Mouse (Mus musculus) forebrain, embryonic 13.5 days (tissue): ENCODE data around the gene Arntl. TPM values are rescaled to one million over a fixed set of nuclear protein-coding genes. Genes with fewer than 3 reads are reported as not detected.

ENCODE experiments used
- ATAC-seq: fragments of 200-750 bp; cut with Nextera tagmentation; 2 replicates; pipeline ENCODE4 v1.8.0; 2017
- H3K27ac ChIP-seq: fragments of 300-500 bp; sonication (generic); 2 replicates; pipeline ENCODE4 v1.5.1; 2015; ENCODE audit warnings: inconsistent platforms, mild to moderate bottlenecking, moderate library complexity
- H3K27me3 ChIP-seq: fragments of 300-500 bp; sonication (generic); 2 replicates; pipeline ENCODE4 v1.6.1; 2015; ENCODE audit warnings: mild to moderate bottlenecking, inconsistent platforms
- H3K36me3 ChIP-seq: fragments of 300-500 bp; sonication (generic); 2 replicates; pipeline ENCODE4 v1.6.1; 2015; ENCODE audit warnings: mild to moderate bottlenecking, inconsistent platforms; ENCODE audit not compliant: poor library complexity, severe bottlenecking
- H3K4me1 ChIP-seq: fragments of 300-500 bp; sonication (generic); 2 replicates; pipeline ENCODE4 v1.6.1; 2015; ENCODE audit warnings: inconsistent platforms
- H3K4me2 ChIP-seq: fragments of 300-500 bp; sonication (generic); 2 replicates; pipeline ENCODE4 v1.6.1; 2015; ENCODE audit warnings: inconsistent platforms, mild to moderate bottlenecking, moderate library complexity
- H3K4me3 ChIP-seq: fragments of 300-500 bp; sonication (generic); 2 replicates; pipeline ENCODE4 v1.5.1; 2015; ENCODE audit warnings: mild to moderate bottlenecking, inconsistent platforms
- H3K9ac ChIP-seq: fragments of 300-500 bp; sonication (generic); 2 replicates; pipeline ENCODE4 v1.6.1; 2015; ENCODE audit warnings: mild to moderate bottlenecking, inconsistent platforms
- H3K9me3 ChIP-seq: fragments of 300-500 bp; sonication (generic); replicated peaks from 2 replicates; pipeline ENCODE4 v1.6.1; 2016; ENCODE audit warnings: inconsistent platforms
- WGBS: fragments of 180-500 bp; shearing (Covaris S2); methylation state at CpG from one replicate; pipeline ENCODE4 v1.1.7; 2015; 5-methylcytosine and 5-hydroxymethylcytosine counted together
- polyA plus RNA-seq: library from polyadenylated mRNA; unstranded; fragments of >200 nt; fragmentation: Nextera tagmentation; extraction: Ambion mirVana; gene quantifications from 2 replicates; pipeline ENCODE4 v1.2.1, GENCODE M21; 2015

Gene Arntl
- polyA plus RNA-seq, 1 experiment from 2014 or later = 10.1 TPM

DNA sequence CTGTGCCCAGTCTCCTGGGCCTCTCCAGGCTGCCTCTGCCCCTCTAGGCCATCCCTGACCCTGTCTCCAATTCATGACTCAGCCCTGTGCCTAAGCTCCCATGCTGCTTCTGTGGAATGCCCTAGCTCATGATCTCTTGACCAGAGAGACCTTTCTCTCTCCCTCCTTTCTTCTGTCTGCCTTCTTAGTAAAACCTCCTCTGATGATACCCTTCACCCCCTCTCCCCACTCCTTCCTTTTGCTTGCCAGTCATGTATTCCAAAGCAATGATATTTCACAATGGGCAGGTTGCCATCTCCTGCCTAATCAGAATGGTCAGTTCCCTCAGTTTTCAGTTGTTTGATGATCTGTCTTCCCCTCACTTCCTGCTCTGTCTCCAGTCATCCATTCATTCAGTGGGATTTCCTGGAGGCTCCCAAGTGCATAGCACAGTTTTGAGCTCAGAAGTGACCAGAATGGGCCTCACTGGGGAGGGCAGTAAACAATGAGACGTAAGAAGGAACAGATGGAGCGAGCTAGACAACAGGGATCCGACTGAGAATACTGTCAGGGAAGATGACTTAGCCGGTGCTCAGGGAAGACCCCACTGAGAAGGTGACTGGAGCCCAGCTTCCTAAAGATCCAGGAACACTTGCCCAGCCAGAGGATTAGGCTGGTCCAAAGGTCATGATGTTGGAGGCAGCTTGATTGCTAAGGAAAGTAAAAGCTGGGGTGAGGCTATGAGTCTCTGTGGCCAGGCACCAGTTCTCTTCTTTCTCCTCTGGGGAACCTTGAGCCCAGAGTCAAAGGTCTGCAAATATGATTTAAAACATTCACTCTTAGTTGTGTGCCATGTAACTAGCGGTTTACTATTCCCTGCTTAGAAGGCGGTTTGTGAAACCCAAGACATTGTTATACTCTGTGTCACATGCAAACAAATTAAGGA lies 7.2 kb downstream of the Arntl start:
- no peak for ATAC-seq
- peaks cover 29% of the 10 kb centered on the region for H3K27me3 ChIP-seq
- peaks cover 21% of the 10 kb centered on the region for H3K4me1 ChIP-seq
- H3K36me3 ChIP-seq = no peaks in the 10 kb centered on the region
- H3K4me2 ChIP-seq = no peak overlapping the region
- no peak overlapping the region for H3K4me3 ChIP-seq
- 45% methylated on average over 6 of the region's 6 CpGs for WGBS
- no peaks in the 10 kb centered on the region for H3K9me3 ChIP-seq
- no peak overlapping the region for H3K27ac ChIP-seq
- no peak overlapping the region for H3K9ac ChIP-seq

DNA sequence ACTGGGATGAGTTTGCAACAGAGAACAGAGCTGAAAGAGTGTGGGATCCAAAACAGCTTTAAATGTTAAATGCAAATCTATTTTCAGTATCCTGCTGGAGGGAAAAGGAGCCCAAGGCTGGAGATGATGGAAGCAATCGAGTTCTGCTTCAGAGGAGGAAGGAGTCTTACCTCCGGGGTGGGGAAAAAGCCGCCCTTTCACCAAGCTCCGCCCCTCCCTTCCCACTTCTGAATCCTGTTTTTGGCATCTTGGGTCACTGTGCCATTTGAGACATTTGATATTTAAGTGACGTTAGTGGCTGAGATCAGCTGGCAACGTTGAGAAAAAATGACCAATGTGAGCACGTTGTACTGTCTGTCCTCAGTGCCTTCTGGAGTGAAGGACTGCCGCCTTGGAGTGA lies 8.9 kb downstream of the Arntl start:
- Histone ChIP-seq H3K9ac (no peak overlapping the region), H3K9me3 (no peaks in the 10 kb centered on the region), H3K4me3 (no peak overlapping the region), H3K4me1 (peaks cover 26% of the 10 kb centered on the region), H3K27me3 (peaks cover 12% of the 10 kb centered on the region), H3K4me2 (no peak overlapping the region), H3K36me3 (no peaks in the 10 kb centered on the region), H3K27ac (no peak overlapping the region)
- ATAC-seq = no peak
- 72% methylated on average over 8 of the region's 8 CpGs for WGBS

DNA sequence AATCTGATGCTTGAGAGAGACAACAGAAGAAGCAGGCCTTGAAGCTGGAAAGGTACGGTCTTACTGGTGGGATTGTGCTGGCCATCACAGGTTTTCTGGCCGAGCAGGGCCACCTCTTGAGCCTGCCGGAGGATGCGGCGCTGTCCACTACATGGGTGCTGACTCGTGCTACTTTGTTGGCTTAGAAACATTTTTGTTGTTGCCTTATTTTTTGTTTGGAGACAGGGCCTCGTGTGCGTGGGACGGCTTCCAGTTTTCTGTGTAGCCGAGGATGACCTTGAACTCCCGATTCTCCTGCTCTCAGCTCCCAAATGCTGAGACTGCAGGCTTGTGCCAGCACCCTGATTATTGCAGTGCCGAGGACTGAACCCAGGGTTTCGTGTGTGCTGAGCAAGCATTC lies 12.2 kb downstream of the Arntl start:
- H3K27me3 ChIP-seq = no peaks in the 10 kb centered on the region
- no peaks in the 10 kb centered on the region for H3K9me3 ChIP-seq
- 73% methylated on average over 13 of the region's 13 CpGs for WGBS

DNA sequence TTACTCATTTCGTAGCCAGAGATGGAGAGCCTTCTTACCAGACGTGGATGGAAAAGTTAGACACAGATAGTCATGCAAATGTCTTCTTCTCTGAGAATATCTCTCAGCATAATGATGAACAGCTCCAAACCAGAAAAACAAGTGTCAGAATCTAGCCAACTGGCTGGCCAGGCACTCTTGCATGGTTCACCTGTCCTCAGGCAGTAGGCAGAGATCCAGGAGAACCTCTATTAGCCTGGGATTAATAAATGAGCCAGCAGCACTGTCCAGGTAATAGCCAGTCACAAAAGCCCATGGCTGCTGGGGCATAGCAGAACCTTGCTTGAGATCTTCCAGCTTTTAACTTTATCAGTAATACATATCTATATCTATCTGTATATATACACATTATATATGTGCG lies 12.6 kb downstream of the Arntl start:
- Histone ChIP-seq H3K27ac (no peak overlapping the region), H3K4me3 (no peak overlapping the region), H3K9ac (no peak overlapping the region), H3K4me1 (peaks cover 18% of the 10 kb centered on the region), H3K9me3 (no peaks in the 10 kb centered on the region), H3K27me3 (no peaks in the 10 kb centered on the region), H3K36me3 (no peaks in the 10 kb centered on the region), H3K4me2 (no peak overlapping the region)
- ATAC-seq = no peak
- WGBS = 87% methylated on average over 3 of the region's 3 CpGs

More for the DNA sequence above, 12.2 kb downstream of the Arntl start:
- Histone ChIP-seq H3K4me2 (no peak overlapping the region), H3K27ac (no peak overlapping the region), H3K9ac (no peak overlapping the region), H3K4me1 (peaks cover 23% of the 10 kb centered on the region), H3K4me3 (no peak overlapping the region), H3K36me3 (no peaks in the 10 kb centered on the region)
- no peak for ATAC-seq

DNA sequence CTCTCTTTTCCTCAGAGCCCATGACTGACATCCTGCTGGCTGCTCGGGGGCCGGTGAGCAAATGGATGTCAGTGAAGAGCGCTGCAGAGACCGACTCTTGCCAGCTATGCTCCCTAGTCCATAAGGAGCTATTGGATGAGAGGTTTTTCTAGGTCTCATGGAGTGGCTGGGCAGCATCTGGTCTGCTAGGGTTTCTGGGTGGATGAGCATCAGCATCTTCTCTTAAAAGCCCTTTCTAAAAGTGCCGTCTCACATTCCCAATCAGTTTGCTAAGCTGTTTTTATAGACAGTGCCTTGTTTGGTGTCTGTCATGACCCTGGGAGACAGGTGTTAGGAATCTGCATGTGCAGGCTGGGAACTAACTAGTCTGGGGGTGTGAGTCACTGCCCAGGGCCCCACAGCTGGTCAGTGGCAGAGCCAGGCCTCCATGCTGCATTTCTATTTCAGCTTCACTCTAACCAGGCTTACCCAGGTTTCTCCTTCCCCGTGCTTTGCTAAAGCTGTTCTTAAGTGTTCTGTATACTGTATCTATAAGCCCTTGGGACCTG lies 13.5 kb downstream of the Arntl start:
- H3K36me3 ChIP-seq = no peaks in the 10 kb centered on the region
- ATAC-seq = no peak
- no peaks in the 10 kb centered on the region for H3K27me3 ChIP-seq
- H3K9ac ChIP-seq = no peak overlapping the region
- H3K4me3 ChIP-seq = no peak overlapping the region
- WGBS = 68% methylated on average over 6 of the region's 6 CpGs
- H3K27ac ChIP-seq = no peak overlapping the region
- H3K9me3 ChIP-seq = no peaks in the 10 kb centered on the region
- peaks cover 10% of the 10 kb centered on the region; the same call in 1 of the 2 replicates for H3K4me1 ChIP-seq
- no peak overlapping the region for H3K4me2 ChIP-seq

DNA sequence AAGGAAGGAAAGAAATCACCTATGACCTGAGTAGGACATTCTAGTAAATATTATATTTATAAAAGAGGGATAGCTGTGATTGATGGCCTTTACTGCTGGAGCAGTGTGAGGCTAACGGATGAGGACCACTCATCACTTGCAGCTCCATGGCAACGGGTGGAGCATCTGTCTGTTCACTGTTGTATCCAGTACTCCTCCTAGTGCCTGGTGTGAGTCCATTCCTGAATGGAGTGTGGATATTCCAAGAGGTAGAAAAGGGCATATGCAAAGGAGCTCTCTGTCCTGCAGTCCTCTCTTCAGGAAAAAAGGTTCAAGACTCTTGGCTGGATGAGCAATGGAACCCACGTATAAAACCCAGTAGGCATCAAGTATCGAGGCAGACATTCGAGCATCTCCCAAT lies 15.6 kb downstream of the Arntl start:
- Histone ChIP-seq H3K4me3 (no peak overlapping the region), H3K4me2 (no peak overlapping the region), H3K9me3 (no peaks in the 10 kb centered on the region), H3K4me1 (peaks cover 5% of the 10 kb centered on the region; the same call in 1 of the 2 replicates), H3K27ac (no peak overlapping the region), H3K27me3 (no peaks in the 10 kb centered on the region), H3K9ac (no peak overlapping the region), H3K36me3 (no peaks in the 10 kb centered on the region)
- ATAC-seq = no peak
- whole genome bisulfite sequencing = 83% methylated on average over 5 of the region's 5 CpGs

DNA sequence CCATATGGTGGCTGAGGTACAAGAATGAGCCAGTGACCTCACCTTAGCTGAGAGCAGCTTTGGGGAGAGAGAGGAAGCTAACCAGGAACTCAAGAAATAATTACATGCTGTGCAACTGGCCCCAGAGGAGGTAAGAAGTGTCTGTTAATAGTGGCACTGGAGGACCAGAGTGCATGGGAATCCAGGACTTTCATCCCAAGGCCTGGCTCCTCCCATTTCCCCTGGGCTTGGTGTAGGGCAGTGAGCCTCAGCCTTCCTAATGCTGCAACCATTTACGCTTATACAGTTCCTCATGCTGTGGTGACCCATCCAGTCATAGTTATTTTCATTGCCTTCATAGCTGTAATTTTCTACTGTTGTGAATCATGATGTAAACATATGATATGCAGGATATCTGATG lies 17.4 kb downstream of the Arntl start:
- no peaks in the 10 kb centered on the region for H3K27me3 ChIP-seq
- 100% methylated on average over 1 of the region's 1 CpGs for WGBS
- no peaks in the 10 kb centered on the region for H3K9me3 ChIP-seq
- no peak overlapping the region for H3K9ac ChIP-seq
- H3K36me3 ChIP-seq = no peaks in the 10 kb centered on the region
- peaks cover 5% of the 10 kb centered on the region; the same call in 1 of the 2 replicates for H3K4me1 ChIP-seq
- H3K4me3 ChIP-seq = no peak overlapping the region
- no peak overlapping the region for H3K4me2 ChIP-seq
- no peak for ATAC-seq
- no peak overlapping the region for H3K27ac ChIP-seq

DNA sequence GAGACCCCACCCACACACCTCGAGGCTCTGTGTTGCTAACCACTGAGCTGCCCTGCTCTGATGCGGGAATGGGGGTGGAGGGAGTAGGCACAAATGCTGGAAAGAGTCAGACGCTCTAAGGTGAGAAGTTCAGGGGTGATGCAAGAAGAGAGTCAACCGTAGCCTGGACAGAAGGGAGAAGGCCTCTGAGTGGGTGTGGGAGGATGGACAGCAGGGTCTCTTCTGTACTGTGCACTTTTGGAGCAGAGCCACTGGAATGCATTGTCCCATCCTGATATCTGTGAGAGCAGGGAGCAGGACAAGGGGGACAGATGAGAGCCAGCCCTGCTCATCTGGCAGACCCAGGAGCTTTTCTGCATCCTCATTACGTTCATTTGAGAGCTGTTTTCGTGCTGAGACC lies 21.2 kb downstream of the Arntl start:
- no peak overlapping the region for H3K27ac ChIP-seq
- no peaks in the 10 kb centered on the region for H3K27me3 ChIP-seq
- H3K36me3 ChIP-seq = no peaks in the 10 kb centered on the region
- H3K9ac ChIP-seq = no peak overlapping the region
- H3K4me2 ChIP-seq = no peak overlapping the region
- H3K4me1 ChIP-seq = no peaks in the 10 kb centered on the region
- no peak for ATAC-seq
- H3K9me3 ChIP-seq = no peaks in the 10 kb centered on the region
- H3K4me3 ChIP-seq = no peak overlapping the region
- WGBS = 84% methylated on average over 6 of the region's 6 CpGs

DNA sequence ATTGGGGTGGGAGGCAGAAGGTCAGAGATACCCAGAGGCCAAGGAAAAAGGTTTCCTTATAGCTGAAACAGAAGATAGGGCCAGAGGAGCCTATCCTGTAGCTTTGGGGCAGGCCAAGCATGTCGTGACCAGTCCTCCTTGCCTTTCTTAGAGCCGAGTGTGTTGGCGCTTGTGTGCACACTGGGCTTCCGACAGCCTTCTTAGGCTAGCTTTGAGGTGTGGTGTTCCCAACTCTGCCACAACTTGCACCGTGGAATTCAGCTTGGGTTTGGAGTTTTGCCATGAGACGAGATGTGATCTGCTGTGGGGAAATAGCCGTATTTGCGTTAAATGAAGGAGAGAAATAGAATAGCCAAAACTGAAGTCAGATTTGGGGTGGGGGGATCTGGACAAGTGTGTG lies 28.9 kb downstream of the Arntl start:
- peaks cover 8% of the 10 kb centered on the region for H3K4me1 ChIP-seq
- H3K27ac ChIP-seq = no peak overlapping the region
- no peak for ATAC-seq
- no peak overlapping the region for H3K9ac ChIP-seq
- H3K27me3 ChIP-seq = no peaks in the 10 kb centered on the region
- no peak overlapping the region for H3K4me3 ChIP-seq
- H3K36me3 ChIP-seq = no peaks in the 10 kb centered on the region
- 96% methylated on average over 8 of the region's 8 CpGs for WGBS
- no peaks in the 10 kb centered on the region for H3K9me3 ChIP-seq
- H3K4me2 ChIP-seq = no peak overlapping the region

DNA sequence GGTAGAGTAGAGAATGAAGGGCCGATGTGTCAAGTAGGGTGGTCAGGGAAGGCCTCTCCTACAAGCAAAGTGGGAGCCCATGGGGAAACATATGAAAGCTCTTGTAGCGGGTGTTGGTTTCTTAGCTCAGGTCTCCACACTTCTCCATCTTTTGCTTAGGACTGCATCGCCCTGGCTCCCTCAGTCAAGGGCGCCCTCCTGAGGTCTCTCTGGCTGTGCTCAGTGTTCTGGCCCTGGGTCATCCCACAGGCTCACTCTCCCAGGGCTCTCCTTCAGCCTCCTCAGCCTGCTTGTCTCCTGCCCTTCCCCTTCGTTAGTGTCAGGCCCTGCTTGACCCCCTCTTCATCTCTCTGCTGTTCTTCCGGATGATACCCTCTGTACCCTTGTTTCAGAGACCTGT lies 31.1 kb downstream of the Arntl start:
- ATAC-seq = no peak
- H3K4me2 ChIP-seq = no peak overlapping the region
- no peak overlapping the region for H3K9ac ChIP-seq
- peaks cover 23% of the 10 kb centered on the region for H3K4me1 ChIP-seq
- no peaks in the 10 kb centered on the region for H3K36me3 ChIP-seq
- H3K9me3 ChIP-seq = no peaks in the 10 kb centered on the region
- no peak overlapping the region for H3K27ac ChIP-seq
- WGBS = 75% methylated on average over 6 of the region's 6 CpGs
- H3K27me3 ChIP-seq = no peaks in the 10 kb centered on the region
- H3K4me3 ChIP-seq = no peak overlapping the region

DNA sequence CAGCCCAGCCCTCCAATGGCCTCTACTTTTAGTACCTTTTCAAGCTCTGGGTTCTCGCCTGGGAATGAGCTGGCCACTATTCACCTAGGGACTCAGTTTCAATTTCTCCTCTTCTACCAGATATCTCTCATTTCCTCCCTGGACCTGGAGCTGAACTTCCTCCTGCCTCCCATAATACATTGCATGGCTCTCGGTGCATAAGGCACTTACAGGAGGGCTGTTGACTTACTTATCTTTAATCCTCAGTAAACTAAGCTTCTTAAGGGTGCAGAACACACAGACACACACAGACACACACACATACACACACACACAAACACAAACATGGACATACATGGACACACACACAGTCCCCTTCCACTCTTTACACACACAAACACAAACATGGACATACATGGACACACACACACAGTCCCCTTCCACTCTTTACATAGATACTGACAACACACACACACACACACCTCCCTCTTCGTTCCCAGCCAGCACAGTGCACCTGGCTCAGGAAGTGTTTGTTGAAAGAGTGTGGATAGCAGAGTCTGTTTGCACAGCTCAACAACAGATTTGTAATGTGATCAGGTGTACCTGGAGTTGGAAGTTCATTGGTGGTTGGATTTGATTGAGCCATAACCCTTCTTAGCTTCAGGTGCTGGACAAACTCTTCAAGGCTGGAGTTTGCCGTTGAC lies 32.3 kb downstream of the Arntl start:
- no peaks in the 10 kb centered on the region for H3K9me3 ChIP-seq
- no peak overlapping the region for H3K4me3 ChIP-seq
- no peak overlapping the region for H3K27ac ChIP-seq
- WGBS = 89% methylated on average over 4 of the region's 4 CpGs
- H3K4me1 ChIP-seq = peaks cover 23% of the 10 kb centered on the region
- ATAC-seq = no peak
- H3K36me3 ChIP-seq = no peaks in the 10 kb centered on the region
- no peaks in the 10 kb centered on the region for H3K27me3 ChIP-seq
- no peak overlapping the region for H3K9ac ChIP-seq
- H3K4me2 ChIP-seq = no peak overlapping the region

DNA sequence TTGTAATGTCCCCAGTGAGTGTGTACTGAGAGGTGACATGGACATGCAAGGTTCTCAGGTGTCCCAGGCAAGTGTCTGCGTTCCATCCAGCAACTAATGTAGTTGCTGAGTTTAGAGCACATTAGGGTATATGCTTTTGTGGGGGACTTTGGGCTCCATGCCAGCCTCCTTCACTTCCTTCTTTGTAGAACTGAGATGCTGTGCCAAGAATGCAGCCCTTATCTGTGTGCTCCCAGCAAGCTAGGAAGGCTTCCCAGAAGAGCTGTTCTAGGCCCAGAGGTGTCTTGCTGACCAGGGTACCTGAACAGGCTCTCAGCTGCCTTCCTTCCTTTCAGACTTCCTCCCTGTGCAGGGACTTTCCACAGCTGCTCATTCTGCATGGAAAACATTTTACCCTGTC lies 33.2 kb downstream of the Arntl start:
- no peak overlapping the region for H3K27ac ChIP-seq
- H3K9ac ChIP-seq = no peak overlapping the region
- WGBS = 68% methylated on average over 1 of the region's 1 CpGs

More for the DNA sequence above, 33.2 kb downstream of the Arntl start:
- ATAC-seq = no peak
- peaks cover 23% of the 10 kb centered on the region for H3K4me1 ChIP-seq
- H3K4me3 ChIP-seq = no peak overlapping the region
- no peak overlapping the region for H3K4me2 ChIP-seq
- H3K9me3 ChIP-seq = no peaks in the 10 kb centered on the region
- no peaks in the 10 kb centered on the region for H3K36me3 ChIP-seq
- H3K27me3 ChIP-seq = no peaks in the 10 kb centered on the region
